Mouse (Mus musculus): ENCODE results near the gene Odf2.
"Not testable (repeated sequence)": the region's sequence is repeated elsewhere in the genome, so short reads cannot be mapped to it uniquely, and the experiment has no call there.

Odf2 gene

GRCm38 (mm10) chr2:29868949-29869645, 19.9 kb upstream of the Odf2 start, which contains the start of gene Cercam:
Cercam (plus strand) TSS chr2:29869164.
- DNase-seq (ENCODE audit: low read depth, low spot score): peak; percentile 85

- no peak for DNase-seq (ENCODE audit: low read depth, low spot score)
Observed at GRCm38 (mm10) chr2:29869646-29870451, 19.2 kb upstream of the Odf2 start.

- no peak for DNase-seq (ENCODE audit: low read depth, low spot score)
Observed at GRCm38 (mm10) chr2:29872581-29873295, 16.3 kb upstream of the Odf2 start.

- no peak for DNase-seq (ENCODE audit: low read depth, low spot score)
Observed at GRCm38 (mm10) chr2:29873801-29874200, 15.2 kb upstream of the Odf2 start.

GRCm38 (mm10) chr2:29878061-29878460, 11.0 kb upstream of the Odf2 start:
- DNase-seq (ENCODE audit: low read depth, low spot score): no peak

GRCm38 (mm10) chr2:29879191-29879590, 9.8 kb upstream of the Odf2 start:
- DNase-seq (ENCODE audit: low read depth, low spot score): no peak

- no peak for DNase-seq (ENCODE audit: low read depth, low spot score)
Observed at GRCm38 (mm10) chr2:29879964-29880830, 8.8 kb upstream of the Odf2 start.

GRCm38 (mm10) chr2:29886659-29887292, 2.2 kb upstream of the Odf2 start:
- DNase-seq (ENCODE audit: low read depth, low spot score): not testable (repeated sequence)

- DNase-seq (ENCODE audit: low read depth, low spot score): peak; percentile 52
Observed at GRCm38 (mm10) chr2:29889991-29890833, 1.2 kb downstream of the Odf2 start.

- no peak for DNase-seq (ENCODE audit: low read depth, low spot score)
Observed at GRCm38 (mm10) chr2:29891773-29892172, 2.8 kb downstream of the Odf2 start.

- no peak for DNase-seq (ENCODE audit: low read depth, low spot score)
Observed at GRCm38 (mm10) chr2:29896071-29896470, 7.0 kb downstream of the Odf2 start.

GRCm38 (mm10) chr2:29897366-29897765, 8.3 kb downstream of the Odf2 start:
- DNase-seq (ENCODE audit: low read depth, low spot score): no peak

GRCm38 (mm10) chr2:29898081-29898480, 9.1 kb downstream of the Odf2 start:
- no peak for DNase-seq (ENCODE audit: low read depth, low spot score)

- no peak for DNase-seq (ENCODE audit: low read depth, low spot score)
Observed at GRCm38 (mm10) chr2:29902194-29902593, 13.2 kb downstream of the Odf2 start.

- DNase-seq (ENCODE audit: low read depth, low spot score): not testable (repeated sequence)
Observed at GRCm38 (mm10) chr2:29908171-29908570, 19.1 kb downstream of the Odf2 start.

- DNase-seq (ENCODE audit: low read depth, low spot score): no peak
Observed at GRCm38 (mm10) chr2:29910042-29910441, 21.0 kb downstream of the Odf2 start.

- no peak for DNase-seq (ENCODE audit: low read depth, low spot score)
Observed at GRCm38 (mm10) chr2:29917621-29918020, 28.6 kb downstream of the Odf2 start.

- DNase-seq (ENCODE audit: low read depth, low spot score): peak; percentile 8
Observed at GRCm38 (mm10) chr2:29922011-29922410, 33.0 kb downstream of the Odf2 start.

GRCm38 (mm10) chr2:29926542-29926941, 37.5 kb downstream of the Odf2 start:
- DNase-seq (ENCODE audit: low read depth, low spot score): no peak

GRCm38 (mm10) chr2:29930506-29930905, 41.5 kb downstream of the Odf2 start:
- DNase-seq (ENCODE audit: low read depth, low spot score): no peak

All from retina, postnatal 7 days (tissue).